Mouse (Mus musculus) retina, postnatal 7 days (tissue): Measurements from ENCODE around the gene Tgfa.

ENCODE experiments used
- DNase-seq: peaks from one replicate; pipeline ENCODE4 v3.0.0-alpha.2; 2012; ENCODE audit warnings: low read depth, low spot score

Gene Tgfa

DNA sequence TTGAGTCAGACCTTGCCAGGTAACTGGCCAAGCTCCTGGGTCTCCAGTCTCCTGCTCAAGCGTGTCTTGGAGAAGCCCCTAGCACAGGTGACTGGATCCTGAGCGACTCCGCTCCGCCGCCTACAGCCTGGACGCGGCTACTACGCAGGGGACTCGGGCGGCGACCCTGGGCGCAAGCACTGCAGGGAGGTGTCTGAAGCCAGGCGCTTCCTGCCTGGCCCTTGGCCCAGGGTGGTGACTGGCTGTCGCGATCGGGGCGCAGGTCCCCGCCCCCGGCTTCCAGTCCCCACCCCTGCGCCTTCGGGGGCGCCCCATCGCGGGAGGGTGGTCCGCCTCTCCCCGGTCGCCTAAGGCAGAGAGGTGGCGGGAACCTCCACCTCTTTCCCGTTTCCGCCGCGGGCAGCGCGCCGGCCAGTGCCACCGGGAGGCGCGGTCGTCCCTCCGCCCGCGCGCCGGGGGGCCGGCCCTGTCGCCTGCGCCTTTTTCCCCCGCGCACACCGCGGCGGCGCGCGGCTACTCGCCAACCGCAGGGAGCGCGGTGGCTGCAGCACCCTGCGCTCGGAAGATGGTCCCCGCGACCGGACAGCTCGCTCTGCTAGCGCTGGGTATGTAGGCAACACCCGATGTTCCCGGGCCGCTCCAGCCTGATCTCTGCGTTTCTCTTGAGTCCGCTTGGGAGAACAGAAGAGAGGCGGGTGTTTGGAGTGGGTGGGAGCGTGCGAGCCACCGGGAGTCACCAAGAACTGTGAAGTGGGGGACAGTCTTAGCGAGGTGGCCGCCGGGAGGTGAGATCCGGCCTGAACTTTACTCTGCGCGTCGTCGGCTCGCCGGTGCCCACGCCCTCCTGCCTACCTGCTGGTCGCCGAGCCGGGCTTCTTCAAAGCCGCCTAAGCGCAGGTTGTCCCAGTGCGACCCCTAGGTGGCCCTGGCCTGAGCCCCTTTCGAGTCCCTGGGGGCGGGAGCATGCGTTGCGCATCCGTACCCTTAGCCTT, at the start of gene Tgfa:
Tgfa (plus strand) TSS at position 283 of the 992 bp plus-strand sequence.
- peak; percentile 41 for DNase-seq

DNA sequence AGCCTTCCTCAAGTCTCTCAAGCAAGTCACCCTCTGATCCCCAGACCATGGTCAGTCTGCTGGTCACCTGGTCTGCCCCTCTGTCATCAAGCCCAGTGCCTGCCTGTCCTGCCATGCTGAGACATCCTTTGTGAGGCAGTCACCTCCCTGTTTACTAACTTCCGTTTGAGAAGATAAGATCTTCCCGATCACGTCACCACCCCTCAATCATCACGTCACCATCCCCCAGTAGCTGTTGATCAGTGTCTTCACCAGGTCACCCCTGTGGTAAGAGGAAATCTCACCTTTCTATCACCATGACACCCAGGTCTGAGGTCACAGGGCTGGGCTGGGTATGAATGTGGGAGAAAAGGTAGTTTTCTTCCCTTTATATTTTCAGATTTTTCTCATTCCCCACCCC, 46.5 kb upstream of the Tgfa start:
- no peak for DNase-seq

- DNase-seq = no peak
Measured at GRCm38 (mm10) chr6:86149001-86149400, 46.0 kb upstream of the Tgfa start.

DNA sequence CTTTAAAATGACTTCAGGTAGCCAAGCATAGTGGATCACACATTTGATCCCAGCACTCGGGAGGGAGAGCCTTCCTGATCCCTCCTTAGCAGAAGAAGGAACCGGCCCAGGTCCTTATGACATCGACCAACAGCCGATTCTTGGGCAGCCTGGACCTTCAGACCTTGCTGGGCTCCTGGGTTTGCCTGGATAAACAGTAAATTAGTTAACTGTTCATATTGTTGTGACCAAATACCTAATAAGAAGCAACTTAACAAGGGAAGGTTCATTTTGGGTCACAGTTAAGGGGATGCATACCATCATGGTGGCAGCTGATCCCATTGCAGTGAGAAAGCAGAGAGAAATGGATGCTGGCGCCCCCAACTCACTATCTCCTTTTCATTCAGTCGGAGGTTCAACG, 42.3 kb upstream of the Tgfa start:
- no peak for DNase-seq

- DNase-seq = no peak
Measured at GRCm38 (mm10) chr6:86153436-86153990, 41.5 kb upstream of the Tgfa start.

DNA sequence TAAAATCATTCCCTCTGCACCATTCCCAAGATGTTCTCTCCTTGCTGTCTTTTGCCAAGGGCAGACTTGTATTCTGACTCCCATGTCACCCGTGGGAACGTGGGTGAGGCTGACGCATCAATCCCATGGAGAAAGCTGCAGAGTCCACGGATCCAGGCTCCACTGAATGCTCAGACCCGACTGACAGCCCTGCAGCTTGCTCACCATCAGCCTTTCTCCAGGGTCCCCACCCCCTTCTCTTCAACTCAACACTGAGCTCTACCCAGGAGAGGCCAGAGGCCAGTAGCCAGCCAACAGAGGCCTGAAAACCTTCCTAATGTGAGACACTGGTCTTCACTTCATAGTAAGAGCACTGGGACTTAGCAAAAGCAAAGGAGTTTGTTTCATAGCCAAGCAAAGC, 41.0 kb upstream of the Tgfa start:
- DNase-seq = no peak

DNA sequence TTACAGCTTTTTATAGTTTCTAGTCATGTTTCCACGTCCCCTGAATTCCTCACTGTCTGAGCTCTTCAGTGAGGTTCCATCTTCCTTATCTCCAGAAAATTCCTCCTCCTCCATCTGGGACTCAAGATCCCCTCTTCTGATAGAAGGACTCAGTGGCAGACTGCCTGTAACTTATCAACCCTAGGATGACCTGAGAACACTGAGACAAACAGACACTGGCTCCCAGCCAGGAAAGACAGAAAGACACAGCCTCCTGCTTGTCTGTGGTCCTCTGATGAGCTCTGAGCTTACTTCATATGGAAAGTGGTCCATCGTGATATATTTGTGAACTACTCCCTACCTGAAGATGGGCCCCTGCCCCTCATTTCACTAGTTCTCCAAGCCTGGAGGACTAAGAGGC, 40.5 kb upstream of the Tgfa start:
- DNase-seq = no peak

- DNase-seq = peak; percentile 9
Measured at GRCm38 (mm10) chr6:86157253-86158234, 37.5 kb upstream of the Tgfa start.

- DNase-seq = no peak
Measured at GRCm38 (mm10) chr6:86160878-86161277, 34.1 kb upstream of the Tgfa start.

- no peak for DNase-seq
Measured at GRCm38 (mm10) chr6:86161586-86161985, 33.4 kb upstream of the Tgfa start.

DNA sequence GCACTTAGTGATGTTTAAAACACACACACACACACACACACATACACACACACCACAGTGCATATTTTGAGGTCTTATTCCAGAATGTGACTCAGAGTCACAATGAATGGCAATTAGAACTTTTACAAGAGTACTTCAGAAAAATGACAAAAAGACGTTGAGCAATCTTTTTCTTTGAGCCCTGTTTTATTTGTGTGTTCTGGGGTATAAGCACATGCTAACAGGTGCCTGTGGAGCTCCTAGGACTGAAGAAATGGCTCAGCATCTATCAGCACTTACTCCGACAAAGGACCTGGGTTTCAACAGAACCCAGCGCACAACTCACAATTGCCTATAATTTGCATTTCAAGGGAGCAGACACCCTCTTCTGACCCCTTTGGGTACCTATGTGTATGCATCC, 31.0 kb upstream of the Tgfa start:
- DNase-seq = no peak

GRCm38 (mm10) chr6:86166426-86166825, 28.6 kb upstream of the Tgfa start:
- DNase-seq = no peak

GRCm38 (mm10) chr6:86167851-86168250, 27.2 kb upstream of the Tgfa start:
- DNase-seq = no peak

- DNase-seq = no peak
Measured at GRCm38 (mm10) chr6:86169166-86169565, 25.9 kb upstream of the Tgfa start.

- no peak for DNase-seq
Measured at GRCm38 (mm10) chr6:86176236-86176635, 18.8 kb upstream of the Tgfa start.

DNA sequence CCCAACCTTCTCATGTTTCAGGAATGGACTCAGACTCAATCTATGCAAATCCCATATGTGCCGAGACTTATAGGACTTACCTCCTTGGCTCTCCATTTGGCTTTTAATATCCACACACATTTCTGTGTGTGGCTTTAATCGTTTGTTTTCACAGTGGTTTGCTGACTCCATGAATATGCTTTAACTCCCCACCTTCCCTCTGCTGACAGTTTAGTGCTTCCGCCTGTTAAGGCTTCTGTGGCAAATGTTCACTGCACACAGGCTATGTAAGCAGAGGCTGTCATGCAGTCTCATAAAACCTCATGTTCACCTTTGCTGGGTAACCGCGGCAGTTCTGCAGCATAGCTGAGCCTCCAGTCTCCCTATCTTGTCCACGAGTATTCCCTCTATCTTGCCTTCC, 18.3 kb upstream of the Tgfa start:
- no peak for DNase-seq

DNA sequence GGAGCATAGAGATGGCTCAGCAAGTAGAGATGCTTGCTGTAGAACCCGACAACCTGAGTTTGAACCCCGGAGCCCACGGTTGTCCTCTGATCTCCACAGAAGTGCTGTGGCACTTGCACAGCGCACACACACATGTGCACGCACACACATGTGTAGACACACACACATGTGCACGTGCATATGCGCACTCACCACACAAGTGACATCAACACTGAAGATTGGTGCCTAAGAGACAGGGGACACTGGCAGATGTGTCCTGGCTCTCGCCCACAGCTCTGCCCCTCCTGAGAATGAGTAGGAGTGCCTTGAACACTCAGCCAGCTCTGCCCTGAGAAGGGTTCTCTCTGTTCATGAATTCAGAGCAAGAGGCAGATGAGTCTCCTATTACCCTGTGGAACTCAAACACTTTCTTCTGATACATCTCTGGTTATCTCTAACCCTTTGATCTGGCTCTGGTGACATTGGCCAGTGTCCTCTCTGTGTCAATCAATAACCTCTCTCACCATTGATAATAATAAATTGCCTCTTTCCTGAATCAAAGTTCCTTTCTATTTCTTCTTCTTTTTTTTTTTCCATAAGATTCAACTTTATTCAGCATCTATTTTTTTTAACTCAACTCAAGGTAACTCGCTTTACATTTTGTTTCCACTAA, 17.6 kb upstream of the Tgfa start:
- no peak for DNase-seq

- no peak for DNase-seq
Measured at GRCm38 (mm10) chr6:86180617-86181016, 14.4 kb upstream of the Tgfa start.

DNA sequence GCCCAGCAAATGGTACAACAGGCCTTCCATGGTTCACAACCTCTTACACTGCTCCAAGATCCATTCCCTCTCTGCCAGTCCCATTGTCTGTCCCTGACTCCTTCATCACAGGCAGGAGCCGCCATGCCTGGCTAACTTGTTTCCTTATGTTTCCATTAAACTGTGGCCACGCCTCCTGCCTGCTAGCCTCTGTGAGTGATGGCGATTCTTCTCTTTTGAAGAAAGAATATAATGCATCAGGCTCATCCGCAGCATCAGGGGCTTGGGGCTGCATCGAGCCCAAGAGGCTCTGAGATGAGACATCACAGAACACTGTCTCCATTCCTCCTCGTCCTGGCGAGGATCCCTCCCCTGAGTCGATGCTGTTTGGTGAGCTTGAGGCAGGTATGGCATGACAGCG, 13.0 kb upstream of the Tgfa start:
- DNase-seq = no peak

- DNase-seq = no peak
Measured at GRCm38 (mm10) chr6:86182626-86183025, 12.4 kb upstream of the Tgfa start.
